Mouse (Mus musculus): ENCODE results near the gene Arhgef16. TPM values are rescaled to one million over a fixed set of nuclear protein-coding genes. Genes with fewer than 3 reads are reported as not detected.

Gene Arhgef16
- polyA plus RNA-seq, 1 experiment from 2014 or later, result 25.4 TPM

DNA sequence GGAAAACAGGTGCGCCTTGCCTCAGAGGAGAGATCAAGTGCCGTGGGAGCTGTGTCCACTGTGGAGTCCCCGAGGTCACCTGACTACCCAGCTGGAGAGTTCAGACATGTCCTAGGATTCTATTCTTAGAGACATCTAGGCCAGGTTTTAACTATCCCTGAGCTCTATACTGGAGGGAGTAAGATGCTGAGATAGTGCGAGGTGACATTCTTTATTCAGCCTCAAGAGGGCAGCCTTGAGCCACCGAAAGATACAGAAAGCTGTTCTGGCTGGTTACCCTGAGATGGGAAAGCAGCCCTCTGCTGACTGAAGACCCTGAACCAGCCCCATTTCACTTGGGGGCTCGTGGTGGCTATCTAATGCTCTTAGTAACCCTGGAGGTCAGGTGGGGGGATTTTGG is 27.4 kb upstream of the Arhgef16 start:
- H3K4me3 ChIP-seq (ENCODE audit: low read length), result no peak overlapping the region
- no peaks in the 10 kb centered on the region for H3K36me3 ChIP-seq (ENCODE audit: control insufficient read depth, insufficient read depth, low read length)
- H3K4me1 ChIP-seq (replicated peaks; ENCODE audit: control insufficient read depth, insufficient read depth, low read length), result peaks cover 2% of the 10 kb centered on the region; the same call in 1 of the 2 replicates
- H3K27me3 ChIP-seq (ENCODE audit: control insufficient read depth, insufficient read depth, low read depth, low read length), result no peaks in the 10 kb centered on the region
- no peak overlapping the region for H3K27ac ChIP-seq (ENCODE audit: low read length)
- no peak overlapping the region for H3K4me2 ChIP-seq (ENCODE audit: low read depth, low read length)
- ATAC-seq (ENCODE audit: low read depth), result peak; percentile 58
- no peaks in the 10 kb centered on the region for H3K9me3 ChIP-seq (ENCODE audit: control insufficient read depth, low read length)
- WGBS, result 7% methylated on average over 6 of the region's 6 CpGs
- H3K9ac ChIP-seq (ENCODE audit: low read length), result no peak overlapping the region

DNA sequence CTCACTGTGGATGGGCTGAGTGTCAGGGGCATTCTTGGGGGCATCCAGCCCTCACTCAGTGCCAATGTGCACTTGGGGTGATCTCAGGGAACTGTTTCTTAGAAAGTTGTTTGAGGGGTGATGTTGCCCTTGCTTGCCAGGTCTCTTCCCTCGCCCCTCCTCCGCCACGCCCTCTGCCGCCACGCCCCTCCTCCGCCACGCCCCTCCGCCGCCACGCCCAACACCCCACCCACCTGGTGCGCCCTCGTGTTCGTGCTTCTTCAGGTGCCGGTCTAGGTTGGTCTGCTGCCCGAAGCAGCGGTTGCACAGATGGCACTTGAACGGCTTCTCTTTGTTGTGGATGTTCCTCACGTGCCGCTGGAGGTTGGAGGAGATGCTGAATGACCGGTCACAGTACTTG is 27.0 kb upstream of the Arhgef16 start:
- H3K36me3 ChIP-seq (ENCODE audit: control insufficient read depth, insufficient read depth, low read length), result no peaks in the 10 kb centered on the region
- no peak overlapping the region for H3K4me2 ChIP-seq (ENCODE audit: low read depth, low read length)
- H3K9ac ChIP-seq (ENCODE audit: low read length), result no peak overlapping the region
- 12% methylated on average over 16 of the region's 20 CpGs for WGBS
- H3K4me3 ChIP-seq (ENCODE audit: low read length), result no peak overlapping the region
- H3K4me1 ChIP-seq (replicated peaks; ENCODE audit: control insufficient read depth, insufficient read depth, low read length), result peaks cover 2% of the 10 kb centered on the region; the same call in 1 of the 2 replicates
- H3K27me3 ChIP-seq (ENCODE audit: control insufficient read depth, insufficient read depth, low read depth, low read length), result no peaks in the 10 kb centered on the region
- no peak overlapping the region for H3K27ac ChIP-seq (ENCODE audit: low read length)
- H3K9me3 ChIP-seq (ENCODE audit: control insufficient read depth, low read length), result no peaks in the 10 kb centered on the region
- ATAC-seq (ENCODE audit: low read depth), result no peak

DNA sequence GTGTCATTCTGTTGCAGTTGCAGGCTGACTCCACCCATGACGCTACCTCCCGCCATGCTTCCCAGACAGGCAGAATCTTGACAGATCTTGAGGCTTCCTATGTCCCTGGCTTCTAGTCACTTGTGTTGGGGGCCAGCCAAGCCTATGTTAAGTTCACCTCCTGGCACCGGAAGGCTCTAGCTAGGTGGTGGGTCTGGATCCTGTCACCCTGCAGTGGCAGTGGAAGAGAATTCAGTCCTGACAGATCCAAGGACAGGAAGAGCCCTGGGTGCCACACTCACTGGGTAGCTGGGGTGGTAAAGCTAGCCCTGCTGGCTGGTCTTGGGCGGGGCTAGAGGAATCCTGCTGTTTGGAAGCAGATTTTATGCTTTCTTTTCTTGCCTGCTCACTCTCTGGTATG is 23.9 kb upstream of the Arhgef16 start:
- Histone ChIP-seq H3K9ac (ENCODE audit: low read length) (no peak overlapping the region), H3K4me2 (ENCODE audit: low read depth, low read length) (no peak overlapping the region), H3K27ac (ENCODE audit: low read length) (no peak overlapping the region), H3K27me3 (ENCODE audit: control insufficient read depth, insufficient read depth, low read depth, low read length) (no peaks in the 10 kb centered on the region), H3K4me3 (ENCODE audit: low read length) (no peak overlapping the region), H3K4me1 (replicated peaks; ENCODE audit: control insufficient read depth, insufficient read depth, low read length) (no peaks in the 10 kb centered on the region), H3K9me3 (ENCODE audit: control insufficient read depth, low read length) (no peaks in the 10 kb centered on the region), H3K36me3 (ENCODE audit: control insufficient read depth, insufficient read depth, low read length) (no peaks in the 10 kb centered on the region)
- ATAC-seq (ENCODE audit: low read depth), result no peak
- 66% methylated on average over 4 of the region's 4 CpGs for WGBS

DNA sequence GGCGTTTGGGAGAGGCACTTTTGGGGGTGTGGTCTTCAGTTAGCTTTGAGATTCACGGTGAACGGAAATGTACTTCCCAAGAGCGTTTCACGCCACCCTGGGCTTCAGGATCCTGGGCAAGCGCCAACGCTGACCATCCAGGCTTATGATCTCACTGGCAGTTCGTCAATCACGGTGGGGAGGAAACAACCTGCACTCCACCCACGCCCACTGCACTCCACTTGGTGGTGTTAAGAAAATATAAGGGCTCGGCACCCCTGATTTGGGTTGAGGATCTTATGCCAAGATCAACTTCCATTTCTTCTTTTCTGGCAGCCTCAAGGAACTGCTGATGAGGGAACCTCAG is 12.1 kb upstream of the Arhgef16 start:
- 51% methylated on average over 11 of the region's 11 CpGs for whole genome bisulfite sequencing
- no peak for ATAC-seq (ENCODE audit: low read depth)
- Histone ChIP-seq H3K9me3 (ENCODE audit: control insufficient read depth, low read length) (no peaks in the 10 kb centered on the region), H3K27me3 (ENCODE audit: control insufficient read depth, insufficient read depth, low read depth, low read length) (no peaks in the 10 kb centered on the region), H3K9ac (ENCODE audit: low read length) (no peak overlapping the region), H3K4me1 (replicated peaks; ENCODE audit: control insufficient read depth, insufficient read depth, low read length) (no peaks in the 10 kb centered on the region), H3K36me3 (ENCODE audit: control insufficient read depth, insufficient read depth, low read length) (no peaks in the 10 kb centered on the region; the same call in 1 of the 2 replicates), H3K4me3 (ENCODE audit: low read length) (no peak overlapping the region), H3K4me2 (ENCODE audit: low read depth, low read length) (no peak overlapping the region), H3K27ac (ENCODE audit: low read length) (no peak overlapping the region)

GRCm38 (mm10) chr4:154312935-154313621 is 11.6 kb upstream of the Arhgef16 start:
- H3K4me1 ChIP-seq (replicated peaks; ENCODE audit: control insufficient read depth, insufficient read depth, low read length), result no peaks in the 10 kb centered on the region
- no peak overlapping the region for H3K9ac ChIP-seq (ENCODE audit: low read length)
- H3K4me2 ChIP-seq (ENCODE audit: low read depth, low read length), result no peak overlapping the region
- no peaks in the 10 kb centered on the region for H3K9me3 ChIP-seq (ENCODE audit: control insufficient read depth, low read length)
- no peak overlapping the region for H3K27ac ChIP-seq (ENCODE audit: low read length)
- H3K4me3 ChIP-seq (ENCODE audit: low read length), result no peak overlapping the region
- H3K27me3 ChIP-seq (ENCODE audit: control insufficient read depth, insufficient read depth, low read depth, low read length), result no peaks in the 10 kb centered on the region
- 32% methylated on average over 4 of the region's 4 CpGs for WGBS
- no peak for ATAC-seq (ENCODE audit: low read depth)
- no peaks in the 10 kb centered on the region for H3K36me3 ChIP-seq (ENCODE audit: control insufficient read depth, insufficient read depth, low read length)

DNA sequence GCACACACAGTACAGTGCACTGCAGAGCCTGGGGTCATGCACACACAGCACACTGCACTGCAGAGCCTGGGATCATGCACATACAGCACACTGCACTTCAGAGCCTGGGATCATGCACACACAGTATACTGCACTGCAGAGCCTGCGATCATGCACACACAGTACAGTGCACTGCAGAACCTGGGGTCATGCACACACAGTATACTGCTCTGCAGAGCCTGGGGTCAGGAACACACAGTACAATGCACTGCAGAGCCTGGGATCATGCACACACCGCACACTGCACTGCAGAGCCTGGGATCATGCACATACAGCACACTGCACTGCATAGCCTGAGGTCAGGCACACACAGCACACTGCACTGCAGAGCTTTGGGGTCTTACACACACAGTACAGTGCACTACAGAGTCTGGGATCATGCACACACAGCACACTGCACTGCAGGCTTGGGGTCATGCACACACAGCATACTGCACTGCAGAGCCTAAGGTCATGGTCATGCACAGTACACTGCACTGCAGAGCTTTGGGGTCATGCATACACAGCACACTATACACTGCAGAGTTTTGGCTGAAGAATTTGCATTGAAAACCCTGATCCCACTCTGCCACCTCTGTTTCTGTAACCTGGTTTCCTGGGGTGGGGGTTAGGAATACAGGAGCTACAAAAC is 10.8 kb upstream of the Arhgef16 start:
- Histone ChIP-seq H3K36me3 (ENCODE audit: control insufficient read depth, insufficient read depth, low read length) (no peaks in the 10 kb centered on the region), H3K27me3 (ENCODE audit: control insufficient read depth, insufficient read depth, low read depth, low read length) (no peaks in the 10 kb centered on the region), H3K27ac (ENCODE audit: low read length) (no peak overlapping the region), H3K4me2 (ENCODE audit: low read depth, low read length) (no peak overlapping the region), H3K9me3 (ENCODE audit: control insufficient read depth, low read length) (no peaks in the 10 kb centered on the region), H3K9ac (ENCODE audit: low read length) (no peak overlapping the region), H3K4me1 (replicated peaks; ENCODE audit: control insufficient read depth, insufficient read depth, low read length) (no peaks in the 10 kb centered on the region), H3K4me3 (ENCODE audit: low read length) (no peak overlapping the region)
- ATAC-seq (ENCODE audit: low read depth), result no peak
- 81% methylated on average over 2 of the region's 2 CpGs for WGBS

DNA sequence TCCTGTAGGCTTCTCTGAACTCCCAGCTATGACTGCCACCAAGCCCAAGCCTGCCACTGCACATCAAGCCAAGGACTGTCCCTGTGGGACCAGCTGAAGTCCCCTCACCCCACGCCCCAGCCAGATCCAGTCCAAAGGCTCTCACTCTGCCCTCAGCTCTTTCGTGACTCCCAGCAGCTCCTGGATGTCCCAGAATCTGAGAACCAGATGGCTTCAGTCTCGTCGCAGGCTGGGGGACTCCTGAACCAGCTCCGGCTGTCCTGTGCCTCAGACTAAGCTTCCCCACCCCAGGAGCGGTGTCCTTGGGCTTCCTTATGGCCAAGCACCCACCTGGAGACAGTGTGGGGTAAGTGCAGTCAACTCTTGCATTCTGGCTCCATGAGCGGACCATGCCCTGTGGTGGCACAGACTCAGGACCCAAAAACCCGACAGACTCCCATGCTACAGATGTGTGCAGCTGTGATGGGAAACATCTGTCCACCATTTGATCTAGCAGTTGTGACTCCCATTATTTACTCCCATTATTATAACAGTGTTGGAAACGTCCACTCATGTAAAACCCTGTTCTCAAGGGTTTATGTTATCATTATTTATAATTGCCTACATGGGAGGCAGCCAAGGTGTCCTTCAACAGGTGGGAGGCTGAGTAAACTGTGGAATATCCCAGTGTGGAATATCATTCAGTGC is 9.2 kb upstream of the Arhgef16 start:
- peak; percentile 79 for ATAC-seq (ENCODE audit: low read depth)
- Histone ChIP-seq H3K9me3 (ENCODE audit: control insufficient read depth, low read length) (no peaks in the 10 kb centered on the region), H3K4me3 (ENCODE audit: low read length) (no peak overlapping the region), H3K4me1 (replicated peaks; ENCODE audit: control insufficient read depth, insufficient read depth, low read length) (no peaks in the 10 kb centered on the region), H3K4me2 (ENCODE audit: low read depth, low read length) (no peak overlapping the region), H3K9ac (ENCODE audit: low read length) (no peak overlapping the region), H3K36me3 (ENCODE audit: control insufficient read depth, insufficient read depth, low read length) (no peaks in the 10 kb centered on the region), H3K27ac (ENCODE audit: low read length) (0 out of 2 replicates have a peak overlapping the region, but pooled peaks have one; percentile 48), H3K27me3 (ENCODE audit: control insufficient read depth, insufficient read depth, low read depth, low read length) (no peaks in the 10 kb centered on the region)
- WGBS, result 47% methylated on average over 9 of the region's 9 CpGs

DNA sequence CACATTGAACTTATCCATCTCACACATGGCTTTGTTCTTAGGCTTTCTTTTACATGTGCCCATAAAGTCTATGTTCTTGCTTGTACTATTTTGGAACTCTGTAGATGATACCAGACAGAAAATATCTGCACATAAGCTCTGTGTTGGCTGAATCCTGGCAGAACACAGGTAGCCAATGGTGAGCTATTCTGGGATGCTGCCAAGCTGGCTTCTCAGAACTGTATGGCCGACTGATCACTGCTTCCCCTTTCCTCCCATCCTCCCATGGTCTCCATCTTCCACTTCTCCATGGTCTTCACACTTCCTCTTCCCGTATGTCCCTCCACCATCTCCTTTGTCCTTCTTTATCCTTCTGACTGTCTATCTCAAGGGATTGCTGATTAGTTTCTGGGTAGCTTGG is 7.7 kb upstream of the Arhgef16 start:
- Histone ChIP-seq H3K4me3 (ENCODE audit: low read length) (no peak overlapping the region), H3K4me2 (ENCODE audit: low read depth, low read length) (no peak overlapping the region), H3K9ac (ENCODE audit: low read length) (no peak overlapping the region), H3K27ac (ENCODE audit: low read length) (no peak overlapping the region), H3K36me3 (ENCODE audit: control insufficient read depth, insufficient read depth, low read length) (no peaks in the 10 kb centered on the region), H3K27me3 (ENCODE audit: control insufficient read depth, insufficient read depth, low read depth, low read length) (no peaks in the 10 kb centered on the region), H3K9me3 (ENCODE audit: control insufficient read depth, low read length) (no peaks in the 10 kb centered on the region), H3K4me1 (replicated peaks; ENCODE audit: control insufficient read depth, insufficient read depth, low read length) (no peaks in the 10 kb centered on the region)
- ATAC-seq (ENCODE audit: low read depth), result no peak
- WGBS, result 75% methylated on average over 2 of the region's 2 CpGs

DNA sequence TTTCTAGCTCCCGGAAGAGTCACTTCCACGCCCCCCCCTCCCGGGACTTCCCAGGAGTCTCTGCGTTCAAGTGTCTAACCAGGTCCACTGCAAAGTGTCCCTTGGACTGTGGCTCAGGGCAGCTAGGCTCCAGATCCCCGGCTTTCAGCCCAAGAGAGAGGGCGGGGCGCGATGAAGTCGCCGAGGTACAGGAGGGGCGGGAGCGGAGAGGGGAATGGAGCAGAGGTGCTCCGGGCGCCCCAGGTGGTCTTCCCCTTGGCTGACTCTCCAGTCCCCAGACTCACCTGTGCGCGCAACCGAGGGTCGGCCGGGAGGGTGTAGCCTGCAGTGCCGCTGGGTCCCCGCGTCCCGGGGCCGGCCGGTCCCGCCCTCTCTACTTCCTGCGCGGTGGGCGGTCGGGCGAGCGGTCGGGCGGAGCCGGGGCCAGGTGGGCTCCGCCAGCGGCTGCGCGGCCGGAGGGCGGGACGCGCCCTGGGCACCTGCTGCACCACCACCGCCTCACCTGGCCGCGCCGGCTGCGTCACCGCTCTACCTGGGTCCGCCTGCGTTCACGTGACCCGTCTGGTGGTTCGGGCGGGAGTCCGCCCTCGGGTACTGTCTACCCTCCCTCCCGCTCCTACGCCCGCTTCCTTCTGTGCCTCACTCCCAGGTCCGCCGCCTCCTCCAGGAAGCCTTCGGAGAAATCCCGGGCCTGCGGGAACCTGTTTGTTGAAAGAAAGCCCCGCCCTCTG is 1.8 kb downstream of the Arhgef16 start:
- 1% methylated on average over 42 of the region's 66 CpGs for WGBS
- H3K9ac ChIP-seq (ENCODE audit: low read length), result peak overlapping the region; percentile 66
- ATAC-seq (ENCODE audit: low read depth), result peak; percentile 89
- peak overlapping the region; percentile 86 for H3K27ac ChIP-seq (ENCODE audit: low read length)
- peak overlapping the region; percentile 75 for H3K4me2 ChIP-seq (ENCODE audit: low read depth, low read length)
- no peaks in the 10 kb centered on the region for H3K36me3 ChIP-seq (ENCODE audit: control insufficient read depth, insufficient read depth, low read length)
- H3K9me3 ChIP-seq (ENCODE audit: control insufficient read depth, low read length), result no peaks in the 10 kb centered on the region
- peaks cover 24% of the 10 kb centered on the region for H3K27me3 ChIP-seq (ENCODE audit: control insufficient read depth, insufficient read depth, low read depth, low read length)
- H3K4me1 ChIP-seq (replicated peaks; ENCODE audit: control insufficient read depth, insufficient read depth, low read length), result peaks cover 7% of the 10 kb centered on the region
- H3K4me3 ChIP-seq (ENCODE audit: low read length), result peak overlapping the region; percentile 61

Data from lung, embryonic 16.5 days (tissue).